Mouse (Mus musculus): ENCODE data around the gene Fam168b.

DNA sequence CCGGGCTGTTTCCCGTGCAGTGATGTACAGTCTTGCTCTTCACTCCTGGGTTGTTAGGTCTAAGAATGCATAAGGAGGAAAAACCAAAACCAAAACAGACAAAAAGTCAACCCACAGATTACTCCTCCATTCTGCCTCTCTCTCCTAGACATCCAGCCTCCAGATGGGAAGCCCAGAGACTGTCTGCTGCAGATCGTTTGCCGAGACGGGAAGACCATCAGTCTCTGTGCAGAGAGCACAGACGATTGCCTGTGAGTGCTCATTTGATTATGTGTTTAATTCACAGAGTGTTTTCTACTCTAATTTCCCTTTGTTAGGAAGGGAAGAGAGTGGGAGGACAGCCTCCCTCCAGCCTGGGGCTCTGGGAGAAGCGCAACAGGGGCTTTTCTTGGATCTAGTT lies 20.5 kb upstream of the Fam168b start:
- TF ChIP-seq POLR2A (IDR thresholded peaks at IDR 0.05; ENCODE audit: insufficient read depth, low read depth, low read length) (no peak), CTCF (IDR thresholded peaks at IDR 0.05) (no peak), EP300 (IDR thresholded peaks at IDR 0.05; ENCODE audit: insufficient read depth, low read depth, low read length) (no peak)
